Mouse (Mus musculus) ovary, postnatal 10 days (tissue): ENCODE measurements around the gene Tbata.
A peak's percentile ranks its signal among the peaks of the same experiment; 100 is the strongest.

Experiments used
- DNase-seq: peaks from one replicate; pipeline ENCODE4 v3.0.0; 2022; ENCODE audit warnings: low spot score

Tbata gene

GRCm38 (mm10) chr10:61167333-61168096, 4.2 kb upstream of the Tbata start:
- DNase-seq: no peak

GRCm38 (mm10) chr10:61168393-61168792, 3.4 kb upstream of the Tbata start:
- no peak for DNase-seq

GRCm38 (mm10) chr10:61172496-61172895, 742 bp downstream of the Tbata start:
- DNase-seq: no peak

- no peak for DNase-seq
Measured at GRCm38 (mm10) chr10:61174711-61175441, 3.1 kb downstream of the Tbata start.

- DNase-seq: no peak
Measured at GRCm38 (mm10) chr10:61175442-61176204, 3.9 kb downstream of the Tbata start.

- DNase-seq: no peak
Measured at GRCm38 (mm10) chr10:61176221-61176790, 4.6 kb downstream of the Tbata start.

GRCm38 (mm10) chr10:61177751-61178150, 6.0 kb downstream of the Tbata start:
- DNase-seq: no peak

GRCm38 (mm10) chr10:61178687-61179086, 6.9 kb downstream of the Tbata start:
- no peak for DNase-seq

GRCm38 (mm10) chr10:61179927-61180326, 8.2 kb downstream of the Tbata start:
- DNase-seq: no peak

- DNase-seq: no peak
Measured at GRCm38 (mm10) chr10:61187001-61187400, 15.2 kb downstream of the Tbata start.

GRCm38 (mm10) chr10:61188010-61188409, 16.3 kb downstream of the Tbata start:
- DNase-seq: no peak

- DNase-seq: no peak
Measured at GRCm38 (mm10) chr10:61194611-61195010, 22.9 kb downstream of the Tbata start.

- DNase-seq: no peak
Measured at GRCm38 (mm10) chr10:61195216-61195615, 23.5 kb downstream of the Tbata start.

- DNase-seq: no peak
Measured at GRCm38 (mm10) chr10:61195718-61196291, 24.1 kb downstream of the Tbata start.

- peak; percentile 38 for DNase-seq
Measured at GRCm38 (mm10) chr10:61199566-61200213, 27.9 kb downstream of the Tbata start.

GRCm38 (mm10) chr10:61200232-61200820, 28.6 kb downstream of the Tbata start:
- no peak for DNase-seq

- DNase-seq: no peak
Measured at GRCm38 (mm10) chr10:61200998-61201397, 29.2 kb downstream of the Tbata start.

GRCm38 (mm10) chr10:61201596-61202318, 30.0 kb downstream of the Tbata start:
- no peak for DNase-seq

GRCm38 (mm10) chr10:61203930-61204329, 32.2 kb downstream of the Tbata start:
- no peak for DNase-seq

GRCm38 (mm10) chr10:61208114-61208684, 36.4 kb downstream of the Tbata start:
- DNase-seq: no peak
